Mouse (Mus musculus) kidney, postnatal 14 days (tissue): ENCODE results near the gene Mrps9.
"Not testable (repeated sequence)": the region's sequence is repeated elsewhere in the genome, so short reads cannot be mapped to it uniquely, and the experiment has no call there.

Source experiments
- DNase-seq: peaks from one replicate; pipeline ENCODE4 v3.0.0; 2022; ENCODE audit warnings: mixed read lengths

Mrps9 gene

GRCm38 (mm10) chr1:42850663-42851397 is at the start of gene Mrps9:
TSS of gene Mrps9 (plus strand) at chr1:42851233.
- peak; percentile 98 for DNase-seq

GRCm38 (mm10) chr1:42813301-42813845 is 37.7 kb upstream of the Mrps9 start:
- DNase-seq: no peak

GRCm38 (mm10) chr1:42814798-42815619 is 36.0 kb upstream of the Mrps9 start:
- no peak for DNase-seq

- DNase-seq: no peak
Measured at GRCm38 (mm10) chr1:42851398-42851767, 350 bp downstream of the Mrps9 start.

GRCm38 (mm10) chr1:42851810-42852209 is 777 bp downstream of the Mrps9 start:
- DNase-seq: no peak

GRCm38 (mm10) chr1:42864719-42865250 is 13.8 kb downstream of the Mrps9 start:
- no peak for DNase-seq

- DNase-seq: no peak
Measured at GRCm38 (mm10) chr1:42865336-42865939, 14.4 kb downstream of the Mrps9 start.

GRCm38 (mm10) chr1:42865986-42866385 is 15.0 kb downstream of the Mrps9 start:
- no peak for DNase-seq

GRCm38 (mm10) chr1:42867188-42867587 is 16.2 kb downstream of the Mrps9 start:
- no peak for DNase-seq

- DNase-seq: no peak
Measured at GRCm38 (mm10) chr1:42874174-42874573, 23.1 kb downstream of the Mrps9 start.

GRCm38 (mm10) chr1:42875271-42875670 is 24.2 kb downstream of the Mrps9 start:
- no peak for DNase-seq

GRCm38 (mm10) chr1:42876463-42877093 is 25.5 kb downstream of the Mrps9 start:
- DNase-seq: no peak

GRCm38 (mm10) chr1:42877264-42877663 is 26.2 kb downstream of the Mrps9 start:
- DNase-seq: no peak

- no peak for DNase-seq
Measured at GRCm38 (mm10) chr1:42878851-42879250, 27.8 kb downstream of the Mrps9 start.

GRCm38 (mm10) chr1:42882258-42882657 is 31.2 kb downstream of the Mrps9 start:
- no peak for DNase-seq

- not testable (repeated sequence) for DNase-seq
Measured at GRCm38 (mm10) chr1:42883418-42883817, 32.4 kb downstream of the Mrps9 start.

- no peak for DNase-seq
Measured at GRCm38 (mm10) chr1:42887835-42888234, 36.8 kb downstream of the Mrps9 start.

- no peak for DNase-seq
Measured at GRCm38 (mm10) chr1:42888541-42889349, 37.7 kb downstream of the Mrps9 start.

- DNase-seq: no peak
Measured at GRCm38 (mm10) chr1:42889421-42889887, 38.4 kb downstream of the Mrps9 start.

GRCm38 (mm10) chr1:42894695-42895094 is 43.7 kb downstream of the Mrps9 start:
- DNase-seq: no peak

- no peak for DNase-seq
Measured at GRCm38 (mm10) chr1:42905148-42905547, 54.1 kb downstream of the Mrps9 start.

- DNase-seq: no peak
Measured at GRCm38 (mm10) chr1:42906696-42907095, 55.7 kb downstream of the Mrps9 start.
